Mouse (Mus musculus): ENCODE measurements around the gene St3gal3. TPM values are rescaled to one million over a fixed set of nuclear protein-coding genes. Genes with fewer than 3 reads are reported as not detected.

St3gal3 gene
- polyA plus RNA-seq, 1 experiment from 2014 or later, result 5.5 TPM

GRCm38 (mm10) chr4:118076648-118077047, 58.1 kb downstream of the St3gal3 start:
- ATAC-seq (ENCODE audit: low FRiP score), result no peak
- no peaks in the 10 kb centered on the region for H3K36me3 ChIP-seq (ENCODE audit: control insufficient read depth, insufficient read depth, low read length)
- no peaks in the 10 kb centered on the region for H3K9me3 ChIP-seq (ENCODE audit: control insufficient read depth, low read length)
- no peak overlapping the region for H3K4me3 ChIP-seq (ENCODE audit: low read depth, low read length)
- no peak overlapping the region for H3K4me2 ChIP-seq (replicated peaks; ENCODE audit: low read depth, low read length)
- H3K27me3 ChIP-seq (ENCODE audit: control insufficient read depth, insufficient read depth, low read length), result no peaks in the 10 kb centered on the region
- H3K27ac ChIP-seq (ENCODE audit: low read depth, low read length), result no peak overlapping the region
- no peak for DNase-seq (ENCODE audit: low spot score)
- H3K4me1 ChIP-seq (replicated peaks; ENCODE audit: control insufficient read depth, insufficient read depth, low read length), result no peaks in the 10 kb centered on the region
- 90% methylated on average over 1 of the region's 1 CpGs for WGBS
- H3K9ac ChIP-seq (ENCODE audit: low read depth, low read length), result no peak overlapping the region

GRCm38 (mm10) chr4:118075343-118075742, 59.4 kb downstream of the St3gal3 start:
- no peak for DNase-seq (ENCODE audit: low spot score)
- no peak overlapping the region for H3K4me3 ChIP-seq (ENCODE audit: low read depth, low read length)
- H3K27ac ChIP-seq (ENCODE audit: low read depth, low read length), result no peak overlapping the region
- no peak overlapping the region for H3K9ac ChIP-seq (ENCODE audit: low read depth, low read length)
- no peaks in the 10 kb centered on the region for H3K9me3 ChIP-seq (ENCODE audit: control insufficient read depth, low read length)
- no peak for ATAC-seq (ENCODE audit: low FRiP score)
- 70% methylated on average over 9 of the region's 9 CpGs for WGBS
- H3K4me1 ChIP-seq (replicated peaks; ENCODE audit: control insufficient read depth, insufficient read depth, low read length), result no peaks in the 10 kb centered on the region
- no peaks in the 10 kb centered on the region for H3K27me3 ChIP-seq (ENCODE audit: control insufficient read depth, insufficient read depth, low read length)
- H3K4me2 ChIP-seq (replicated peaks; ENCODE audit: low read depth, low read length), result no peak overlapping the region
- H3K36me3 ChIP-seq (ENCODE audit: control insufficient read depth, insufficient read depth, low read length), result no peaks in the 10 kb centered on the region

- no peak overlapping the region for H3K9ac ChIP-seq (ENCODE audit: low read depth, low read length)
- H3K36me3 ChIP-seq (ENCODE audit: control insufficient read depth, insufficient read depth, low read length), result no peaks in the 10 kb centered on the region
- H3K4me2 ChIP-seq (replicated peaks; ENCODE audit: low read depth, low read length), result no peak overlapping the region
- H3K4me3 ChIP-seq (ENCODE audit: low read depth, low read length), result no peak overlapping the region
- H3K9me3 ChIP-seq (ENCODE audit: control insufficient read depth, low read length), result no peaks in the 10 kb centered on the region
- DNase-seq (ENCODE audit: low spot score) (no peak), ATAC-seq (ENCODE audit: low FRiP score) (no peak)
- H3K27ac ChIP-seq (ENCODE audit: low read depth, low read length), result no peak overlapping the region
- 92% methylated on average over 4 of the region's 4 CpGs for WGBS
- H3K4me1 ChIP-seq (replicated peaks; ENCODE audit: control insufficient read depth, insufficient read depth, low read length), result no peaks in the 10 kb centered on the region
- no peaks in the 10 kb centered on the region for H3K27me3 ChIP-seq (ENCODE audit: control insufficient read depth, insufficient read depth, low read length)
Measured at GRCm38 (mm10) chr4:118074236-118074635, 60.5 kb downstream of the St3gal3 start.

GRCm38 (mm10) chr4:118073128-118073527, 61.6 kb downstream of the St3gal3 start:
- Histone ChIP-seq H3K36me3 (ENCODE audit: control insufficient read depth, insufficient read depth, low read length) (no peaks in the 10 kb centered on the region), H3K27ac (ENCODE audit: low read depth, low read length) (no peak overlapping the region), H3K27me3 (ENCODE audit: control insufficient read depth, insufficient read depth, low read length) (no peaks in the 10 kb centered on the region), H3K9me3 (ENCODE audit: control insufficient read depth, low read length) (no peaks in the 10 kb centered on the region), H3K4me2 (replicated peaks; ENCODE audit: low read depth, low read length) (no peak overlapping the region), H3K4me3 (ENCODE audit: low read depth, low read length) (no peak overlapping the region), H3K9ac (ENCODE audit: low read depth, low read length) (no peak overlapping the region), H3K4me1 (replicated peaks; ENCODE audit: control insufficient read depth, insufficient read depth, low read length) (no peaks in the 10 kb centered on the region)
- WGBS, result 87% methylated on average over 6 of the region's 6 CpGs
- no peak for DNase-seq (ENCODE audit: low spot score)
- ATAC-seq (ENCODE audit: low FRiP score), result no peak

- no peak overlapping the region for H3K27ac ChIP-seq (ENCODE audit: low read depth, low read length)
- ATAC-seq (ENCODE audit: low FRiP score) (no peak), DNase-seq (ENCODE audit: low spot score) (no peak)
- 79% methylated on average over 7 of the region's 7 CpGs for WGBS
- no peak overlapping the region for H3K9ac ChIP-seq (ENCODE audit: low read depth, low read length)
- no peak overlapping the region for H3K4me3 ChIP-seq (ENCODE audit: low read depth, low read length)
- H3K27me3 ChIP-seq (ENCODE audit: control insufficient read depth, insufficient read depth, low read length), result no peaks in the 10 kb centered on the region
- H3K36me3 ChIP-seq (ENCODE audit: control insufficient read depth, insufficient read depth, low read length), result no peaks in the 10 kb centered on the region
- H3K4me2 ChIP-seq (replicated peaks; ENCODE audit: low read depth, low read length), result no peak overlapping the region
- no peaks in the 10 kb centered on the region for H3K9me3 ChIP-seq (ENCODE audit: control insufficient read depth, low read length)
- H3K4me1 ChIP-seq (replicated peaks; ENCODE audit: control insufficient read depth, insufficient read depth, low read length), result no peaks in the 10 kb centered on the region
Measured at GRCm38 (mm10) chr4:118071891-118072290, 62.8 kb downstream of the St3gal3 start.

GRCm38 (mm10) chr4:118070255-118071234, 64.2 kb downstream of the St3gal3 start:
- ATAC-seq (ENCODE audit: low FRiP score) (no peak), DNase-seq (ENCODE audit: low spot score) (no peak)
- Histone ChIP-seq H3K4me3 (ENCODE audit: low read depth, low read length) (no peak overlapping the region), H3K9ac (ENCODE audit: low read depth, low read length) (no peak overlapping the region), H3K4me1 (replicated peaks; ENCODE audit: control insufficient read depth, insufficient read depth, low read length) (no peaks in the 10 kb centered on the region), H3K27me3 (ENCODE audit: control insufficient read depth, insufficient read depth, low read length) (no peaks in the 10 kb centered on the region), H3K9me3 (ENCODE audit: control insufficient read depth, low read length) (no peaks in the 10 kb centered on the region), H3K36me3 (ENCODE audit: control insufficient read depth, insufficient read depth, low read length) (no peaks in the 10 kb centered on the region), H3K27ac (ENCODE audit: low read depth, low read length) (no peak overlapping the region), H3K4me2 (replicated peaks; ENCODE audit: low read depth, low read length) (no peak overlapping the region)
- WGBS, result 91% methylated on average over 9 of the region's 9 CpGs

GRCm38 (mm10) chr4:118061809-118062463, 72.8 kb downstream of the St3gal3 start:
- Histone ChIP-seq H3K9me3 (ENCODE audit: control insufficient read depth, low read length) (no peaks in the 10 kb centered on the region), H3K9ac (ENCODE audit: low read depth, low read length) (no peak overlapping the region), H3K27me3 (ENCODE audit: control insufficient read depth, insufficient read depth, low read length) (no peaks in the 10 kb centered on the region), H3K4me1 (replicated peaks; ENCODE audit: control insufficient read depth, insufficient read depth, low read length) (peaks cover 2% of the 10 kb centered on the region; the same call in 1 of the 2 replicates), H3K4me3 (ENCODE audit: low read depth, low read length) (no peak overlapping the region), H3K27ac (ENCODE audit: low read depth, low read length) (no peak overlapping the region), H3K4me2 (replicated peaks; ENCODE audit: low read depth, low read length) (no peak overlapping the region), H3K36me3 (ENCODE audit: control insufficient read depth, insufficient read depth, low read length) (no peaks in the 10 kb centered on the region)
- ATAC-seq (ENCODE audit: low FRiP score) (no peak), DNase-seq (ENCODE audit: low spot score) (no peak)
- WGBS, result 56% methylated on average over 9 of the region's 9 CpGs

GRCm38 (mm10) chr4:118060915-118061530, 73.7 kb downstream of the St3gal3 start:
- Histone ChIP-seq H3K4me2 (replicated peaks; ENCODE audit: low read depth, low read length) (no peak overlapping the region), H3K4me3 (ENCODE audit: low read depth, low read length) (no peak overlapping the region), H3K27ac (ENCODE audit: low read depth, low read length) (no peak overlapping the region), H3K9ac (ENCODE audit: low read depth, low read length) (no peak overlapping the region), H3K36me3 (ENCODE audit: control insufficient read depth, insufficient read depth, low read length) (no peaks in the 10 kb centered on the region), H3K27me3 (ENCODE audit: control insufficient read depth, insufficient read depth, low read length) (no peaks in the 10 kb centered on the region), H3K9me3 (ENCODE audit: control insufficient read depth, low read length) (no peaks in the 10 kb centered on the region), H3K4me1 (replicated peaks; ENCODE audit: control insufficient read depth, insufficient read depth, low read length) (peaks cover 2% of the 10 kb centered on the region; the same call in 1 of the 2 replicates)
- 75% methylated on average over 13 of the region's 13 CpGs for WGBS
- no peak for ATAC-seq (ENCODE audit: low FRiP score)
- no peak for DNase-seq (ENCODE audit: low spot score)
